Mouse (Mus musculus) adrenal gland, postnatal 10 days (tissue): ENCODE measurements around the gene Arsb. TPM values are rescaled to one million over a fixed set of nuclear protein-coding genes. Genes with fewer than 3 reads are reported as not detected.
A peak's percentile ranks its signal among the peaks of the same experiment; 100 is the strongest.

Source experiments
- DNase-seq: peaks from one replicate; pipeline ENCODE4 v3.0.0; 2021; ENCODE audit warnings: mixed read lengths
- total RNA-seq, 2 experiments: library from RNA; stranded (reverse); gene quantifications; 2 replicates each; pipeline ENCODE4 v1.2.3; 2021

Arsb gene
- total RNA-seq, 2 experiments from 2014 or later, result 32.3 to 32.5 TPM

DNA sequence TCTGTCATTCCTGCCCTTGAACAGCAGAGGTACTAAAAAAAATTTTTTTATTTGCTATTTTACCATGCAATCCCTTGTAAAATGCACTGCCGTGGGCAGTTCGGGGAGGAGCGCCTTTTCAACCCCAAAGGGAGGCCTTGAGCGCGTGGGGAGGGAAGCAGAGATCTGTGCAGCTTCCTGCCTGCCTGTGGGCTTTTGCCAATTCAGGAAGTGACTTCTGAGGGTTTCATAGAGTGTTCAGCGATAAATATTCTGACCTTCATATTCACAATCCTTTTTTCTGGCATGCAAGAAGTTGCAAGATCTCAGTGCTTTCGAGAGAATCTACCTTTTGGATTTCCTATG is 151.1 kb downstream of the Arsb start:
- peak; percentile 77 for DNase-seq

DNA sequence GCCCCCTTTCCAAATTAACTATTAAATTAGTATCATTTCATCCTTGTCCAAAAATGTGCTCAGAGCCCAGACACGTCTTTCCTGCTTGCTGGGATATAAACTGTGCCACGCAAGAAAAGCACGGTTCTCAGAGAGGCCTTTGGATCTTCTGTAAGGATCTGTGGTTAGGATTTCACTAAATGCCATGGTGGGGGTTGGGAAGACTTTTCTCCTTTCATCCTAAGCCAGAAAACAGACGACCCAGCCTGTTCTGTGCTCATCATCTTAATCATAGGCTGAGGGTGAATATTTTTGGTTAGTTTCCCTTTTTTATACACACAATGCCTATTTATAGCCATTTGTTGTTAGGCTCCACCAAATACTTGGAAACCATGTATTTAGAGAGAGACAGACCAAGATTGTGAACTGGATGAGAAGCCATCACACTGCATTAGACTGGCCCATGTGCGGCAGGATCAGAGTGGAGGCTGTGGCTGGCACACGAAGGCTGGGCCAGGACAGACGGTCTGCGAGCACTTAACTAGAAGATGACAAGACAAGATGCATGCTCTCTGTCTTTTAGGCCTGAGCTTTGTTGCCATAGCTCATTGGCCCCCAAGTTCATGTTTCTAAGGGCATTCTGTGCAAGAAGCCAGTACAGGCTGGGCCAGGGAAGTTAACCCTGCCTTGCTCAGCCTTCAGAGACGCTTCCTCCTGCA is 153.5 kb downstream of the Arsb start:
- no peak for DNase-seq

DNA sequence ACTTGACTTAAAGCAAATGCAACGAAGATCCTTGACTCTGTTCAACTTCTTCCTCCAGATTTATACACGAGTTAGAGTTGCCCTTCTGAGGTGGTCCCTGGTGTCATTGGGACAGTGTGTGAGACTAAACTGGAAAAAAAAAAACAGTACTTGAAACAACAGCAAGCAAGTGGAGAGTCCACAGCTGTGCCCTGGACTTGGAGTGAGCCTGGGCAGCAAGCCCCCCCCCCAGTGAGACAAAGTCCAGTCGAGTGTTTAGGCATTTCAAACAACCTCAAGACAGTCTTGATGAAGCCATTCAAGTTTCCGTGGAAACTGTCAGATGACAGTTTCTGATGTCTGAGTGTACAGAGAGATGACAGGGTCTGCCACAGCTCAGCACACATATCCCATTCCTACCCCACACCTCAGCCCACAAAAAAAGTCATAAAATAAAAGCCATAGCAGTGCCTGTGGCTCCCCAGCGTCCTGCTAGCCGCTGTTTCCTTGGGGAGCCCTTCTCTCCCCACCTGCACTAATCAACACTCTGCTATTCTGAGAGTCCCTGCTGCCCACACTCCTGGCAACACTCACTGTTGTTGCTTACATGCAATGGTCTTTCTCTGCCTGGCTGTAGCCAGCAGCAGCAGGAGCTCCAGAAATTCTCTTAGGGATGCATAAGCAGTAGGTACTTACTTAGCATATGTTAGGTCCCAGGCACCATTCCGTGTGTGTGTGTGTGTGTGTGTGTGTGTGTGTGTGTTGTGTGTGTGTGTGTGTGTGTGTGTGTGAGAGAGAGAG is 159.3 kb downstream of the Arsb start:
- no peak for DNase-seq

DNA sequence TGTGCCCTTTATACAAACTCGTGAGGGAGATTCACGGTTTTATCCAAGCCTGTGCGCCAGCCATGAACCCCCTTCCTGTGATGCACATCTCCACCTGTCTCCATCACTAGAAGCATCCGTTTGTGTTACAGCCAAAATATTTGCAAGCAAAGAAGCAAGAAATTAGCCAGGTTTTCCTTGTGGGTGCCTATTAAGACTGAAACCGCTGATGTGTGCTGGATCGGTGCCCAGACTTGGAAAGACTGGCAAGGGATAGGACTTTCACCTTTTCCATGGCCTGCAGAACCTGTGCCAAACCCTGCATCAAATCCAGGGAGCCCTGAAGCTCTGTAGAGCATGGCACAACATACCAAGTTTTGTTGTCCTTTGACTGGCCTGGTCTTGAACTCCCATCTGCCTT is 165.0 kb downstream of the Arsb start:
- peak; percentile 73 for DNase-seq

DNA sequence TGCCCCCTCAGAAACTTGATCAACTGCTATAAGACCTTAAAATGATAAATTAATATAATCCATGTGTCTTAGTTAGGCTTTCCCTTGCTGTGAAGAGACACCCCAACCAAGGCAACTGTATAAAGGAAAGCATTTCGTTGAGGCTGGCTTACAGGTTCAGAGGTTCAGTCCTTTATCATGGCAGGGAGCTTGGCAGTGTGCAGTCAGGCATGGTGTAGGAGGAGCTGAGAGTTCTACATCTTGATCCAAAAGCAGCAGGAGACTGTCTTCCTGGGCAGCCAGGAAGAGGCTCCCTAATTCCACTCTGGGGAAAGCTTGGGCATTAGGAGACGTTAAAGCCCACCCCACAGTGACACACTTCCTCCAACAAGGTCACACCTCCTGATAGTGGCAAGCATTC is 166.7 kb downstream of the Arsb start:
- no peak for DNase-seq

DNA sequence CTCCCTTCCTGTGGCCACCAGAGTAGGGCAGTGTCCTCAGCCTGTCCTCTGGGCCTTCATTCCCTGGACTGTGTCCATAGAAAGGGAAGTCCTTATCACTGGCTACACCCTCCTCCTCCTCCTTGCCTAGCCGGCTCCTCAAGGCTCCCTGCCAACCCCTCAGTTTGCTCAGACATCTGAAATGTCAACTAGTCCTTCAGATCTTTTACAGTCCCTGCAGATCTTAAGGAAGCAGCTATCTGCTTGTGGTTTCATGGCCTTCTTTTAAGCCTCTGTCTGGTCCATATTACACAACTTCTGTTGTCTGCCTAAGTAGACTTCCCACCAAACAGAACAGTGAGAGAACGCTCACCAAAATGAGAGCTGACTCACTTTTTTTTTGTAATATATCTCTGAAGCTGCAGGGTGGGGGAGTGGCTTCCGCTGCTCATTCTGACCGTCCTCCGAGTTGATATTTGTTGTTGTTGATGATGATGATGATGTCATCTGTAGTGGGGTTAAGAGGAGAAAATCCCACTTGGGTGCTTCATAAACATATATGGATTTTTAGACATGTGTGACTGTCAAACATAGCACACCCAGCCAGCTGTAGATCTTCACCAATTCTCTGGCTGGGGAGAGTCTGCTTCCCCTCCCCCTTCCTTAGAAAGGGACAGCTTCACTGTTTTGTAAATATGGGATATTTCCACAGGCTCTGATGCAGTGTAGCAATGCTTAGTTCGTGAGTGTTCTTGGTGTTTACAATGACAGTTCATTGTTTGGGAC is 168.1 kb downstream of the Arsb start:
- peak; percentile 53 for DNase-seq

DNA sequence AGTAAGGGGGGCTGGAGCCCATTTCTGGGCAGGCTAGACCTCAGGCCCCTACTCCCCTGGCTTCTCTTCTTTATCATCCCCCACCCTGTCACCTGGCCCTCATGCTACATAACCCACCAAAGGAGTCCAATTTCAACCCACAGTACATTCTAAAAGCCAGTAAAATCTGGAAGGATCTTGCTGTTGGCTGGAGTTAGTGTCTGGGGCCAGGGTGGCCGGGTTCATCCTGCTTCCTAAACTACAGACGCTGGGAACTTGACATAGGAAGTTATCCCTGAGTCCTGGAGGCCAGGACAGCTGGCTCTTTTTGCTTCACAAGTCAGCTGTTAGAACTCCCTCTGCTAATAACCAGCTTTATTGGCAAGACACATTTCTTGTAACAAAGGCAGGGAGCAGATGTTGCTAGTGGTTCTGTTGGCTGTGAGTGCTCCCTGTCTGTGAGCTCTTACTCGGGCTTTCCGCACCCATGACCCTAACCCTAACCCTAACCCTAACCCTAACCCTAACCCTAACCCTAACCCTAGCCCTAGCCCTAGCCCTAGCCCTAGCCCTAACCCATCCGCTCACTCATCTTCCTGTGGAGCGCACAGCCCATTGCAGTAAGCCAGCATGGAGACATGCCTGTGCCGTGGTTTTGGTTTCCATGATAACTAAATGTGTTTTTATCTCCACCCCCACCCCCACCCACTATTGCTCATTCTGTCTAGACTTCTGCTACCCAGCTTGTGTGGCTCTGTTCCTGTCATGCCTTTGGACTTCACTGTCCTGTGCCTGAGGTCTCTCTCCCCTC is 169.5 kb downstream of the Arsb start:
- no peak for DNase-seq

DNA sequence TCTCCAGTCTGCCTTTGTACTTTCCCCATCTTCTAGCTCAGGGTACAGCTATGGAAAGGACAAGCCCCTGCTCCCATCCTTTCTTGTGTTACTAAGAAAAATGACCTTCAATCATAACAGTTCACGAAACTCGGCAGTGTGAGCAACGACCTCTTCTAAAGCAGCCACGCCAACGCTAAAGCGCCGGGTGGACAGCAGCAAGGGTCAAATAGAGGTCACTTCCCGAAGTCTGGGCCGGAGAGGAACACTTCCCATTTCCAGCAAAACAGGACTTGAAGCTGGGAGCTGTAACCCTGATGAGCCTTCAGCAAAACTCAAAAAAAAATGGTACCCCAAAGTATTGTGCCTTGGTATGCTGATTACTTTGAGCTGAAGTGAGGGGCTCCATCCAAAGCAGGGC is 179.6 kb downstream of the Arsb start:
- DNase-seq, result peak; percentile 36

DNA sequence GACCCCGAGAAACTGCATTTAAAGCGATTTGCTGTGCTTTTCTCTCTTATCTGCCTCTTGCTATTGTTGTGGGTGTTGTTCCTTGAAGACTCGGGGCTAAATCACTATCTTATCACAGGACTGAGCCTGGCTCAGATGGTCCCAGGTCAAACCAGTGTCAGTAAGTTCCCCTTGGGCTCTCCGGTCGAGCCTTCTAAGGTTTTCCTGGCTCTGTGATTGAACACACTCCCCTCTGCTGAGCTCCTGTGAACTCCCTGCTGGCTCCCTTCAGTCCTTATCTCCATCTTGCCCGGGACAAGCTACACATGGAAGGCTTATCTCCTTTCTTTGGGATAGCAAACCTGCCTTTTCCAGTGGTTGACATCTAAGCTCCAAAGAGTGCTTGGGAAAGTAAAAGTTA is 180.1 kb downstream of the Arsb start:
- no peak for DNase-seq

DNA sequence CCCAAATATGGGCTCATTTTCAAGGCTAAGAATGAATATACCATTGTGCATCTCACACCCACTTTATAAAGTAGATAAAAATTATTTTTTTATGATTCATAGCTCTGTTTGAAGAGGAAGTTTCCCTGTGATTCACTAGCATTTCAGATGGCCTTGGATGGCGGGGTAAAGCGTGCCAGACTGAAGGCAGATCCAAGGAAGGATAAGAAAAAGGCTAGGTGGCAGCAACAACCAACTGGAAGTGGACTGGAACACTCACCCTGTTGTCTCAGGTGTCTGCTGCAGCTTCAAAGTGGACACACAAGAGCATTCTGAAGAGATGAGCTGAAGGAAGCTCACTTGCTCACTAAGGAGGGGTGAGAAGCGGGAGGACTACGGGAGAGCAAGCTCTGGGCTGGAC is 181.0 kb downstream of the Arsb start:
- DNase-seq, result peak; percentile 44

DNA sequence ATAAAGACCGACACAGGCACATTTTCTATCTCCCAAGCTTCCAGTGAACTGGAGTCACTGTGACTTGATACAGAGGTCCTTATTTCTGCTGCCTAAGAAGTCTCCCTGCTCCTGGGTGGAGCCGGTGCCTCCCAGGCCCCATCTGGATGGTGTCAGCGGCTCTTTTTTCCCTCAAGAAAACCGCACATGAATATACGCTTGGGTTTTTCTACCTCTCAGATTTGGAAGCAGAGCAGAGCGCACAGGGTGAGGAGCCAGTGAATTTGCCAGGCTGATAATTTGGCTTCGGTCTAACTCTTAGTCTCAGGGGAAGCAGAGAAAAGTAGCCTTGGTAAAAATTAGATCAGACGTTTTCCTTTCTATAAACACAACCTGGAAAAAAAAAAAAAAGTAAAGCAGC is 186.5 kb downstream of the Arsb start:
- no peak for DNase-seq

DNA sequence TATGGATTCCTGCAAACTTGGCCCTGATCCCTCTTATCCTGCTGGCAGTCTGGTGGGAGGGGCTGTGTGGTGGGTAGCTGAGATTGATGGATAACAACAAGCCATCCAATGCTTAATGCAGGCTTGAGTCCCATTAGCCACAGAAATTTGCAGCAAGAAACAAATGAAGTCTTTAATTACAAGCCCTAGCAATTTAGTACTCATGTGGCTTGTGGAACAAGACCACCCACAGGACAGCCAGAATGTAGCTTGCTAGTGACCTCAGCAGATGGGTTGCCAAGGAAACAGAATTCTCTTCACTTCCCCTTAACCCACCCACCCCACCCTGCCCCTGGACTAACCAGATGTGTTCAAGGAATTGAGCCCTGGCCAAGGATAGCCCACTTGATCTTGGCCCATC is 194.8 kb downstream of the Arsb start:
- DNase-seq, result no peak

DNA sequence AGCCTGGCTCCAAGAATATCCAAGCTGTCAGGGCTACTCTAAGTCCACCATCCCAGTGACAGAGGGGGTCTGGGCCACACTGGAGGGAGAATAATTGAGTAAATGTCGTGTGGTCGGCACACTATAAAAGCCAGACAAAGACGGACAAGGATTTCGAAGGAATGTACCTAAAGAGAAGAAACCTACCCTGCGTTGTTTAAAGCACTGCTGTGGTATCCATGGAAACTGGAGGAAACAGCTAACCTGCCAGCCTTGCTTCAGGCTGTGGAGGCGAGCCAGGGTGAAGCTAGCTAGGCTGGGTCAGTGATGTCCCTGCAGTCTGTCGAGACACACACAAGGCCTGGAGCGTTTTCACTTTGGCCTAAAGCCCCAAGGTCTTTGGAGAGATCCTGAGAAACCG is 195.7 kb downstream of the Arsb start:
- peak; percentile 83 for DNase-seq

DNA sequence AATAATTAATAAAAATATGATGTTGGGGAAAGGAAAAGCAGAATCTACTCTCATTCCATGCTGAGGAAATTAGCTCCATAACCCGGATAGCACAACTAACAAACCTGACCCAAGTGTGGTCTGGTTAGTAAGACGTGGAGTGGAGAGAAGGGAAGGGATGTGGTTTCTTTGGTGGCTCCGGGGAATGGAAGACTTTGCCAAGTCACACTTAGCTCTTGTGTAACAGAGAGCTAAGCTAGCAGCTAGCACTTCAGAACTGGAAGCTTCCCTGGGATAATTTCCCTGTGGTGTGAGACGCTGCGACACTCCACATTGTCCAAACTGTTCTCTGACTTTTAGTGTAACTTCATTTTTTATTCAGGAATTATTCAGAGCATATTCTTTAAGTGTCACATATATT is 198.7 kb downstream of the Arsb start:
- no peak for DNase-seq

DNA sequence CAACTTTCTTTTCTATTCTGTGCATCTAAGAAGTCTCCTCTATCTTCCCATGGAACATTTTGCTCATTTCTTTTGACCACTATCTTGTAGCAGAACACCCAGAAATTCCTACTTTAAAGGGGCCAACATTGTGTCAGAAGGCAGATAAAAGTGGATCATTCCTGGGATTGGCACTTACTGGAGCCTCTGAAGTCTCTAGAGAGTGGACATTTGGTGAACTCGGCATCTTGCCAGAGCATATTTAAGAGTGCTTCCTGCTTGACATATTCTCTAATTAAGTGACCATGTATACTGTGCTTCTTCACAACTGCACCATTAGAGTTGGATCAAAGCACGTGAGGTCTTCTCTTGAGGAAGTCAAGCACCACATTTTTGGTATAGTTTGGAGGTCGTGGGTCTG is 201.0 kb downstream of the Arsb start:
- DNase-seq, result no peak

DNA sequence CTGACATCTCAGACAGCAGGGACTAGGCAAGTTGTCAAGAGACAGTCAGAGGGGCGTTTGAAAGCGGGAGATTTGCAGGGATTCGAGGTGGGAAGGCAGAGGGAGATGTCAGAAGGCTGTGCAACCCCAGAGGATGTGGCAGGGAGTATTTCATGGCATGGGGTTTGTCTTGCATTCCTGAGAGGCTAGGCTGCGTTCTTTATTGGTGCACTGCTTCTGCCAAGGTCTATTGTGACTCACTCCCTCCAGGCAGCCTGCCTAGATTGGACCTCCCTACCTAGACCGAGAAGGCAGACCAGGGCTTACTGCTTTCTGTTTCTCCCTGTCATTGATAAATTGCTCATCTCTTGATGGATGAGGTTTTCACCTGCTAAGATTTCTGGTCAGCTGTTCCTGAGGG is 204.2 kb downstream of the Arsb start:
- no peak for DNase-seq

DNA sequence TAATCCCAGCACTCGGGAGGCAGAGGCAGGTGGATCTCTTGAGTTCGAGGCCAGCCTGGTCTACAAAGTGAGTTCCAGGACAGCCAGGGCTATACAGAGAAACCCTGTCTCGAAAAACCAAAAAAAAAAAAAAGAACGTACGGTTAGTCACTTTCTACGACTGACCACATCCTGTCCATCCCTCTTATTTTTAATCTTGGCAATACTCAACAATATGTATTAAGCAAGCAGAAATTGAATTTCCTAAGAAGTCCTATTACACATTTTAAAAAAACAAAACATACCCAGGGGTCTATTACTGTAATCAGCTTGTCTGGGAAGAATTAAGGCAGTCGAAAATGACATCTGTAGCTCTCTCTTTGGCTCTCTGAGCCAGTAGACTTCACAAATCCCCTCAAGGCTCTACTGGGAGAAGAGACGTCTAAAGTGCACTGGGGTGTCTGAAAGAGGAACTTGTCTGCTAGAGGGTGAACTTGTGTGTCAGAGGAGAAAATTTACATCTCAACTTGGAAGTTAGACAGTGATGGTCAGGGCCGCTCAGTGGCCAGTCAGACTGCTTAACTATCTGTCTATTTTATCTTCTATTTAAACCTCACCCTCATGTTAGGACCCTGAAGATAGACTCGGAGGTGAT is 205.6 kb downstream of the Arsb start:
- DNase-seq, result no peak

DNA sequence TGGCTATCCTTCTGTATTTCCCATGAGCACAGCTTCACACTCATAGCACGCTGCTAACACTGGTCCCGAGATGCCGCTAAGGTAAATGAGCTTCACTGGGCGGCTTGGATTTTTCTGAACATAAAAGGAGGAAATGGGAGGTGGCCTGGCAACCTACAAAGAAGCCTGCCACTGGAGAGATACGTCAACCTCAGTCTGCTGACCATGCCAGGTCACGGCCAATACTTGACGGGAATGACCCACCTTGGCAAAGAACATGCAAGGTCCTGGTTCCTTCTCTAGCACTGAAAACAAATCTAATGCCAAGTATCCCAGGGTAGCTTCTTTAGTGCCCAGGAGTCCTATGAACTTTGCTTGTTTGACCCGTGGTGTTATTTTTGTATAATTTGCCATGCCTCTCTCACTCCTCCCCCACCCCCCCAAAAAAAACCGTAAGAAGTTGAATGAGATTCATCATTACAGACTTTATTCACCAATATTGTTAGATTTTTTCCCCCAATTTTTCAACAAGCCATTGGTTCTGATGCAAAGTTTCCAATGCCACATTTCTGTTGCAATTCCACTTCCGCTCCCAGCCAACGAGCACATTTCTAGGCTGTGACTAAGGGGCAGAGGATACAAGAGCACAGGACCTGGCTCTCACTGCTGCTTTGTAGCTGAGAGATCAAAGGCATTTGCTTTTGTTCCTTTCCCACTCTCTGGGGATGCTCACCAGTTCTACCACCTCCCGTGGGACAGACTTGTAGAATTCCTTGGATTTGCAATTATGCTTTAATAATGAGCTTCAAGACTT is 207.5 kb downstream of the Arsb start:
- no peak for DNase-seq

DNA sequence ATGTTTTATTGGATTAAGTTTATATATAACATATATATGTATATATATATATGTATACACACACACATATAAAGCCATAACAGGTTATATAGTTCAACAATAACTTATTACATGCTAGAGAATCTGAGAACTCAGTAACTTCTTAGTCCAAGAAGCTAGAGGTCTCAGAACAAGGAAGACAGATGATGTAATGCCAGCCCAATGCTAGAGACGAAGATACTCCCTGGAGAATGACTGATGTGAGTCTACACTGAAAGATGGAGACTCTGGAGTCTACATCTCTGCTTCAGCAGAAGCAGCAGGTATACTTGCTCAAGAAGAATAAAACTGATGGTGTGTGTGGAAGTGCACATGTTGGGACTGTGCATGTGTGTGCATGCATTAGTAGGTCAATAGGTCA is 208.3 kb downstream of the Arsb start:
- DNase-seq, result no peak

DNA sequence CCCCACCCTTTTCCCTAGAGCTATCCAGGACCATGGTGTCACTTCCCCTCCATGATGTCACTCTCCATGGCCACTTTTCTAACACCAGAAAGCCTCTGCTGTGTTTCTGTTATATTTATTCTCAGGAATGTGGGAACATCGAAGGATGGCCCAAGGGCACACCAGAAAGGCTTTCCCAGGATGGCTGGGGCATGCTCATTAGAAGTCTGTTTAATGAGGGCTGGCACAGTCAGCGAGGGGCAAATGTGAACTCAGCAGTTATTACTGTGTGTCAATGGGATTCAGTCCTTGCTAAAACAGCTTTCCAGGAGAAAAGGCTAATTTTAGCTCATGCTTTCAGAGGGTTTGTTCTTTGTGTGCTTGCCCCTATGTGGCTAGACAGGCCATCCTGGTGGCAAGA is 213.1 kb downstream of the Arsb start:
- DNase-seq, result no peak

DNA sequence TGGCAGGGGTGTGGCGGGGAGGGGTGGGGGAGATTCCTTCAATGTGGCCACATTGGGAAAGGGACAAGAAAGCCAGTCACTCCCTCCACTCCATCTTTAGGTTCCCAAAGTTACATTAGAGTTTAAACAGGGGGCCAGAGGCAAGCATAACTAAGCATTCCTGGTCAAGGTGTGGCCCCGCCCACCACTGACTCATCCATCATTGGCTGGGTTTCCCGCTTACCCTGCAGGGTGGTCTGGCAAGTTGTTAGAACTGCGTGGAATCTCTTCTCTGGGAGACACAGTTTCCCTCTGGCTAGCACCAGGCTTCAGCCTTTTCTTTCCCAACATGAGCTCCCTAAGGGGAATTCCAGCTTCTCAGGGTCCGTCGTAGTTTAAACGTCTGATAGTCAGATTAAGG is 213.8 kb downstream of the Arsb start:
- DNase-seq, result no peak
